Mouse (Mus musculus) brain, embryonic 14.5 days (tissue): ENCODE measurements around the gene Klhl7. TPM values are rescaled to one million over a fixed set of nuclear protein-coding genes. Genes with fewer than 3 reads are reported as not detected.

ENCODE experiments used
- DNase-seq: peaks from one replicate; pipeline ENCODE4 v3.0.0-alpha.2; 2011; ENCODE audit warnings: low read depth
- CTCF ChIP-seq: fragments of 200-500 bp; IDR thresholded peaks from 2 replicates; pipeline ENCODE4 v1.5.1; 2012; ENCODE audit warnings: inconsistent platforms, mild to moderate bottlenecking, moderate library complexity, borderline replicate concordance; ENCODE audit not compliant: insufficient read depth, insufficient read length; ENCODE audit errors: extremely low read depth
- POLR2A ChIP-seq: fragments of 200-500 bp; IDR thresholded peaks from 2 replicates; pipeline ENCODE4 v1.6.1; 2012; ENCODE audit warnings: mild to moderate bottlenecking, inconsistent platforms, borderline replicate concordance; ENCODE audit not compliant: poor library complexity, insufficient read depth, insufficient read length, severe bottlenecking; ENCODE audit errors: extremely low read depth
- polyA plus RNA-seq: library from polyadenylated mRNA; depleted of rRNA; stranded (reverse); fragments of >200 nt; gene quantifications from 2 replicates; pipeline ENCODE4 v1.2.3, GENCODE M21; 2012; rRNA removed

Klhl7 gene
- polyA plus RNA-seq = 120 and 121 TPM in 2 replicates

GRCm38 (mm10) chr5:24100106-24100809 lies at the start of gene Klhl7:
Klhl7 (plus strand) TSS chr5:24100605.
- peak; percentile 97 for DNase-seq
- TF ChIP-seq POLR2A = peak; percentile 67; the same call in 1 of the 2 replicates
- 0 out of 2 replicates have a peak, but pooled peaks have one; percentile 1 for TF ChIP-seq CTCF

- DNase-seq = no peak
- TF ChIP-seq POLR2A = no peak
- TF ChIP-seq CTCF = no peak
Measured at GRCm38 (mm10) chr5:24051755-24052675, 48.4 kb upstream of the Klhl7 start.

- no peak for TF ChIP-seq POLR2A
- no peak for TF ChIP-seq CTCF
- peak; percentile 63 for DNase-seq
Measured at GRCm38 (mm10) chr5:24053245-24054190, 46.9 kb upstream of the Klhl7 start.

GRCm38 (mm10) chr5:24054382-24054781 lies 46.0 kb upstream of the Klhl7 start:
- TF ChIP-seq CTCF = no peak
- TF ChIP-seq POLR2A = no peak
- no peak for DNase-seq

GRCm38 (mm10) chr5:24056865-24057264 lies 43.5 kb upstream of the Klhl7 start:
- no peak for DNase-seq
- TF ChIP-seq POLR2A (no peak), CTCF (no peak)

- no peak for DNase-seq
- TF ChIP-seq CTCF = peak; percentile 8; the same call in 1 of the 2 replicates
- no peak for TF ChIP-seq POLR2A
Measured at GRCm38 (mm10) chr5:24057592-24057991, 42.8 kb upstream of the Klhl7 start.

GRCm38 (mm10) chr5:24060949-24061348 lies 39.5 kb upstream of the Klhl7 start:
- no peak for TF ChIP-seq POLR2A
- TF ChIP-seq CTCF = no peak
- no peak for DNase-seq

- TF ChIP-seq POLR2A (no peak), CTCF (no peak)
- DNase-seq = no peak
Measured at GRCm38 (mm10) chr5:24063034-24063433, 37.4 kb upstream of the Klhl7 start.

GRCm38 (mm10) chr5:24063545-24063944 lies 36.9 kb upstream of the Klhl7 start:
- no peak for DNase-seq
- TF ChIP-seq CTCF (no peak), POLR2A (no peak)

GRCm38 (mm10) chr5:24068955-24069354 lies 31.4 kb upstream of the Klhl7 start:
- TF ChIP-seq POLR2A (no peak), CTCF (no peak)
- no peak for DNase-seq

- TF ChIP-seq POLR2A (no peak), CTCF (no peak)
- no peak for DNase-seq
Measured at GRCm38 (mm10) chr5:24072031-24072430, 28.4 kb upstream of the Klhl7 start.
